Mouse (Mus musculus): ENCODE measurements at regions not wholly inside any gene's neighbourhood (a gene's known extent, or its start where the extent isn't known, plus 50 kb on each side); places are given as distances from the start of the nearest gene placed in this dataset.

DNA sequence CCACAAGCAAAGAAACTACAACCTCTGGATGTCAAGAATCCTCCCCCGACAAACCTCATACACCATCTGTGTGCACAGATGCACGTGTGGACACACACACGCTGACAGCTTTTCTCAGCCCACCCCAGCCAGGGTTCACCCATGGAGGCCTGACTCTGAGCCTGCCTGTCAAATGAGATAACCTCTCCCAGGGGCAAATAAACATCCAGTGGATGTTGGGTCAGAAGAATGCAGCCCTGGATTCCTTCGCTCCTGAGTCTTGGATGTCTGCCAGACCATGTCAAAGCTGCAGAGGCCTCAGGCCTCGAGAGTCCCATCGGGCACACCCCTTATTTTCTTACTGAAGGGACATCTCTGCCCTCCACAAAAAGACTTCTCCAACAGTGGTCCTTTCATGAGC lies 83.4 kb upstream of the Hand1 start:
- TF ChIP-seq TAL1 (IDR thresholded peaks at IDR 0.05; ENCODE audit: low read length) = no peak
- TF ChIP-seq GATA1 (IDR thresholded peaks at IDR 0.05; ENCODE audit: low read length) = no peak

Measured in erythroblast, embryonic 14.5 days (primary cell).